20 mouse cellular contexts compared by ENCODE assay signal in the genomic region with DNA sequence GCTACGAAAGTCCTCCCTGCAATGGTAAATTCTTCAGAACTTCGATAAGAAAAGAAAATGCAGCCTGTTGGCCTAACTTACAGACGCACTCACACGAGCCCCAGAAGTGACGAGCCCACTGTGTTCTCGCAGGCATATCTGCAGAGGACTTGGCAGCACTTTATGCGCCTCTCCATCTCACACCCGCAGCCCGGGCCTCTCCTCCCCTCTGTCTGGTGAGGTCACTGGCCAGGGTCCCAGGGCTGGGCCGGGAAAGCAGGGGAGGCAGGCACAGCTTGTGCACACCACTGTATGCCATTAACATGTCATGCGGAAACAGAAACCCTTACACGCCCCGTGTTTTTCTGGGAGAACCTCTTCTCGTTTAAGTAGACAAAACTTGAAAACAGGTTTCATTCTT. TPM values are rescaled to one million over a fixed set of nuclear protein-coding genes. Genes with fewer than 3 reads are reported as not detected.
DNase-seq lines count a peak whose midpoint lies in the region; ATAC-seq and TF ChIP-seq lines count a peak whose summit lies in the region.
"Had no signal": no experiment of that assay in that cellular context is flagged by ENCODE, and none has a peak within 500 bp of the region (broad histone marks: within the 10 kb centered on the region; RNA-seq: fewer than 3 reads in every experiment).

No protein-coding gene starts in this region.

- no peak overlapping the region for H3K4me3 ChIP-seq in forebrain, embryonic 13.5 days
- no peak overlapping the region for H3K4me3 ChIP-seq in forebrain, postnatal 0 days (ENCODE audit: low read depth, low read length)
- H3K4me3 ChIP-seq in lung, embryonic 16.5 days (ENCODE audit: low read length), result no peak overlapping the region
- no peak overlapping the region for H3K4me3 ChIP-seq in heart, postnatal 0 days (ENCODE audit: low read depth, low read length)
- H3K4me3 ChIP-seq: embryonic facial prominence, embryonic 15.5 days; layer of hippocampus, adult 2 months; midbrain, embryonic 15.5 days had no signal

- H3K9ac ChIP-seq in forebrain, embryonic 13.5 days, result 0 out of 2 replicates have a peak overlapping the region, but pooled peaks have one; percentile 37
- no peak overlapping the region for H3K9ac ChIP-seq in forebrain, postnatal 0 days
- no peak overlapping the region for H3K9ac ChIP-seq in lung, embryonic 16.5 days (ENCODE audit: low read length)
- no peak overlapping the region for H3K9ac ChIP-seq in heart, postnatal 0 days (replicated peaks; ENCODE audit: low read depth, low read length)
- H3K9ac ChIP-seq: embryonic facial prominence, embryonic 15.5 days; midbrain, embryonic 15.5 days had no signal

- no peak for TF ChIP-seq CTCF in forebrain, postnatal 0 days (IDR thresholded peaks at IDR 0.05; ENCODE audit: low read depth)
- TF ChIP-seq CTCF in heart, postnatal 0 days (IDR thresholded peaks at IDR 0.05; ENCODE audit: low read depth), result no peak

- H3K27ac ChIP-seq in forebrain, embryonic 13.5 days, result no peak overlapping the region
- no peak overlapping the region for H3K27ac ChIP-seq in forebrain, postnatal 0 days (ENCODE audit: low read depth, low read length)
- no peak overlapping the region for H3K27ac ChIP-seq in lung, embryonic 16.5 days (ENCODE audit: low read length)
- H3K27ac ChIP-seq in heart, postnatal 0 days (ENCODE audit: low read depth), result no peak overlapping the region
- H3K27ac ChIP-seq: embryonic facial prominence, embryonic 15.5 days; layer of hippocampus, adult 2 months; midbrain, embryonic 15.5 days had no signal

- no peaks in the 10 kb centered on the region for H3K4me1 ChIP-seq in forebrain, embryonic 13.5 days
- no peaks in the 10 kb centered on the region for H3K4me1 ChIP-seq in forebrain, postnatal 0 days (ENCODE audit: insufficient read depth)
- peaks cover 3% of the 10 kb centered on the region; the same call in 1 of the 2 replicates for H3K4me1 ChIP-seq in lung, embryonic 16.5 days (replicated peaks; ENCODE audit: control insufficient read depth, insufficient read depth, low read length)
- H3K4me1 ChIP-seq in heart, postnatal 0 days (ENCODE audit: control insufficient read depth, insufficient read depth), result no peaks in the 10 kb centered on the region
- H3K4me1 ChIP-seq: embryonic facial prominence, embryonic 15.5 days; midbrain, embryonic 15.5 days had no signal

- no peak overlapping the region for H3K4me2 ChIP-seq in forebrain, embryonic 13.5 days
- H3K4me2 ChIP-seq in forebrain, postnatal 0 days (ENCODE audit: low read depth), result no peak overlapping the region
- no peak overlapping the region for H3K4me2 ChIP-seq in lung, embryonic 16.5 days (ENCODE audit: low read depth, low read length)
- H3K4me2 ChIP-seq in heart, postnatal 0 days (ENCODE audit: low read depth, low read length), result no peak overlapping the region
- H3K4me2 ChIP-seq: embryonic facial prominence, embryonic 15.5 days; liver, embryonic 11.5 days; midbrain, embryonic 15.5 days had no signal

- ATAC-seq in forebrain, embryonic 13.5 days, result no peak
- ATAC-seq in forebrain, postnatal 0 days, result no peak
- ATAC-seq in lung, embryonic 16.5 days (ENCODE audit: low read depth), result peak; percentile 60; the same call in 1 of the 2 replicates
- no peak for ATAC-seq in heart, postnatal 0 days (ENCODE audit: insufficient read depth, low read depth)
- ATAC-seq: forebrain, embryonic 14.5 days; hindbrain, embryonic 16.5 days; midbrain, embryonic 15.5 days had no signal

- no peaks in the 10 kb centered on the region for H3K9me3 ChIP-seq in forebrain, embryonic 13.5 days (replicated peaks)
- H3K9me3 ChIP-seq in forebrain, postnatal 0 days (ENCODE audit: low read length), result no peaks in the 10 kb centered on the region
- no peaks in the 10 kb centered on the region for H3K9me3 ChIP-seq in lung, embryonic 16.5 days (ENCODE audit: control insufficient read depth, low read length)
- no peaks in the 10 kb centered on the region for H3K9me3 ChIP-seq in heart, postnatal 0 days (replicated peaks; ENCODE audit: control insufficient read depth, low read length)
- H3K9me3 ChIP-seq: embryonic facial prominence, embryonic 15.5 days; midbrain, embryonic 15.5 days had no signal

- H3K36me3 ChIP-seq in forebrain, embryonic 13.5 days (ENCODE audit: poor library complexity, severe bottlenecking), result no peaks in the 10 kb centered on the region
- H3K36me3 ChIP-seq in forebrain, postnatal 0 days (ENCODE audit: insufficient read depth), result no peaks in the 10 kb centered on the region
- no peaks in the 10 kb centered on the region for H3K36me3 ChIP-seq in lung, embryonic 16.5 days (ENCODE audit: control insufficient read depth, insufficient read depth, low read length)
- H3K36me3 ChIP-seq in heart, postnatal 0 days (replicated peaks; ENCODE audit: control insufficient read depth, insufficient read depth, low read length), result no peaks in the 10 kb centered on the region
- H3K36me3 ChIP-seq: embryonic facial prominence, embryonic 15.5 days; midbrain, embryonic 15.5 days had no signal

- no peak for TF ChIP-seq EP300 in heart, postnatal 0 days (IDR thresholded peaks at IDR 0.05; ENCODE audit: low read depth)

- 73% methylated on average over 14 of the region's 14 CpGs for WGBS in forebrain, embryonic 13.5 days
- WGBS in forebrain, postnatal 0 days, result 67% methylated on average over 14 of the region's 14 CpGs
- 45% methylated on average over 14 of the region's 14 CpGs for WGBS in lung, embryonic 16.5 days
- WGBS in heart, postnatal 0 days, result 42% methylated on average over 14 of the region's 14 CpGs

- no peaks in the 10 kb centered on the region for H3K27me3 ChIP-seq in forebrain, embryonic 13.5 days
- H3K27me3 ChIP-seq in forebrain, postnatal 0 days (ENCODE audit: insufficient read depth, low read length), result no peaks in the 10 kb centered on the region
- no peaks in the 10 kb centered on the region for H3K27me3 ChIP-seq in lung, embryonic 16.5 days (ENCODE audit: control insufficient read depth, insufficient read depth, low read depth, low read length)
- H3K27me3 ChIP-seq in heart, postnatal 0 days (ENCODE audit: control insufficient read depth, insufficient read depth, low read length), result no peaks in the 10 kb centered on the region
- H3K27me3 ChIP-seq: embryonic facial prominence, embryonic 15.5 days; midbrain, embryonic 15.5 days had no signal

- DNase-seq in forebrain, postnatal 0 days, result no peak
- no peak for DNase-seq in lung, postnatal 36 days
- DNase-seq in heart, postnatal 0 days (ENCODE audit: low spot score), result peak; percentile 16
- peak; percentile 83 for DNase-seq in testis, postnatal 14 days (ENCODE audit: low spot score)
- no peak for DNase-seq in layer of hippocampus, adult 11-12 months (ENCODE audit: low spot score)
- no peak for DNase-seq in frontal cortex, postnatal 25 days (ENCODE audit: low spot score in 2 of 2)
- DNase-seq: cerebellum, adult 11 months; kidney, adult 8-10 months; retina, postnatal 1 day had no signal

RNA-seq across cellular contexts. Expression of gene Col6a6, which starts 43.7 kb away (rescaled TPM):
- polyA plus RNA-seq in forebrain, embryonic 13.5 days (2015; fragmentation: Nextera tagmentation; extraction: Ambion mirVana), result 0.01 and 0.03 TPM in 2 replicates
- total RNA-seq in forebrain, postnatal 0 days (2014; rRNA removed), result 0.23 and 0.33 TPM in 2 replicates
- 0.03 and 0.11 TPM in 2 replicates for polyA plus RNA-seq in forebrain, postnatal 0 days (2015; fragmentation: Nextera tagmentation; extraction: Ambion mirVana)
- 1.3 and 1.7 TPM in 2 replicates for polyA plus RNA-seq in lung, embryonic 16.5 days (2015; fragmentation: Nextera tagmentation; extraction: Ambion mirVana)
- 3.7 and 5.4 TPM in 2 replicates for total RNA-seq in heart, postnatal 0 days (2014; rRNA removed; ENCODE audit: low replicate concordance)
- polyA plus RNA-seq in heart, postnatal 0 days (2015; fragmentation: Nextera tagmentation; extraction: Ambion mirVana), result 1.5 and 1.7 TPM in 2 replicates
- total RNA-seq: CH12.LX; common myeloid progenitor, adult 5-6 weeks; granulocyte monocyte progenitor cell, adult 5-6 weeks had no signal
- polyA plus RNA-seq: forebrain, embryonic 14.5 days had no signal

Comparison
In these comparisons a context has a peak if more than half of its experiments do, and no peak if none do; other contexts are left out.
1. DNase-seq: peak in heart, postnatal 0 days (single experiment) and testis, postnatal 14 days (single experiment); none in forebrain, postnatal 0 days (single experiment), lung, postnatal 36 days (single experiment), layer of hippocampus, adult 11-12 months (single experiment) and frontal cortex, postnatal 25 days (0 of 2).